Mouse (Mus musculus) neural tube, embryonic 14.5 days (tissue): ENCODE measurements at regions not wholly inside any gene's neighbourhood (a gene's known extent, or its start where the extent isn't known, plus 50 kb on each side); places are given as distances from the start of the nearest gene placed in this dataset.

ENCODE experiments used
- ATAC-seq: fragments of 200-750 bp; cut with Nextera tagmentation; 2 replicates; pipeline ENCODE4 v1.8.0; 2017; ENCODE audit warnings: low read depth, mild to moderate bottlenecking, moderate TSS enrichment, moderate library complexity
- H3K27ac ChIP-seq: fragments of 300-500 bp; sonication (generic); 2 replicates; pipeline ENCODE4 v1.5.1; 2014; ENCODE audit warnings: low read depth, mild to moderate bottlenecking, control low read depth, low read length, moderate library complexity, mixed read lengths
- H3K27me3 ChIP-seq: fragments of 300-500 bp; sonication (generic); 2 replicates; pipeline ENCODE4 v1.6.1; 2014; ENCODE audit warnings: low read length; ENCODE audit not compliant: control insufficient read depth, insufficient read depth
- H3K36me3 ChIP-seq: fragments of 300-500 bp; sonication (generic); 2 replicates; pipeline ENCODE4 v1.6.1; 2014; ENCODE audit warnings: low read length, mixed read lengths; ENCODE audit not compliant: control insufficient read depth, insufficient read depth
- H3K4me1 ChIP-seq: fragments of 300-500 bp; sonication (generic); 2 replicates; pipeline ENCODE4 v1.6.1; 2014; ENCODE audit warnings: low read length; ENCODE audit not compliant: control insufficient read depth, insufficient read depth
- H3K4me2 ChIP-seq: fragments of 300-500 bp; sonication (generic); 2 replicates; pipeline ENCODE4 v1.6.1; 2014; ENCODE audit warnings: mild to moderate bottlenecking, low read depth, low read length, control low read depth
- H3K4me3 ChIP-seq: fragments of 300-500 bp; sonication (generic); 2 replicates; pipeline ENCODE4 v1.5.1; 2014; ENCODE audit warnings: low read depth, low read length, control low read depth, mixed read lengths
- H3K9ac ChIP-seq: fragments of 300-500 bp; sonication (generic); replicated peaks from 2 replicates; pipeline ENCODE4 v1.6.1; 2014; ENCODE audit warnings: low read depth, mild to moderate bottlenecking, control low read depth, low read length, mixed read lengths
- H3K9me3 ChIP-seq: fragments of 300-500 bp; sonication (generic); 2 replicates; pipeline ENCODE4 v1.6.1; 2016; ENCODE audit warnings: low read length; ENCODE audit not compliant: control insufficient read depth
- WGBS: fragments of 180-500 bp; shearing (Covaris S2); extraction: QIAGEN DNeasy Blood & Tissue Kit; methylation state at CpG from one replicate; pipeline ENCODE4 v1.1.7; 2014; 5-methylcytosine and 5-hydroxymethylcytosine counted together

DNA sequence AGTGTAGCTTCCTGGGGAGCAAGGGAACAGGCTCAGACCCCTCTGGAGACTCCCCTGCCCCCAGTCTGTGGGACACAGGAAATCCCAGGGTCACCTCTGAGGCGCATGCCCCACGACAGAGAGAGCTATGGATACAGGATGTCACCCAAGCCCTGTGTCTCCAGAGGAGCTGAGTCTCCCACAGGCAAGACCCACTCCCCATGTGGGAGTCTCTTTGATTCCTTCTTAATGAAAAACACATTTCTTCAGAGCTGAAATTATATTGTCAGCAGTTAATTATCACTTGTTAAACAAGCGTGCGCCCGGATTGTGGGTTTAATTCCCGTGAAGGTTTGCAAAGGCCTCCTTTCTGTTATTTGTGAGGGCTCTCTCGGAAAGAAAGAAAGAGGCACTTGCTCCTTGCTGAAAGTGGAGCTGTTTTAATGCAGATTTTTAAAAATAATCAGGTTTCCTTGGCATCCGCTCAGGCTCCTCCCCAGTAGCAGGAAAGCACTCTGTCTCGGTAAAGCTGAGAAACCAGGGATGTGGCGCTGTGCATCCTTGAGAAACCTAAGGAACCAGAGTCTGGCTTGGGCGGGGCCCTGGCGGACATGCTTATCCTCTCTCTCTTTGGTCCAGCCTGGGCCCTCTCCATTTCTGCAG is 432.6 kb downstream of the Ptpru start:
- WGBS = 47% methylated on average over 12 of the region's 12 CpGs
- no peak for ATAC-seq
- Histone ChIP-seq H3K36me3 (no peaks in the 10 kb centered on the region), H3K4me1 (0 out of 2 replicates have a peak, but pooled peaks cover 4% of the 10 kb centered on the region), H3K27me3 (no peaks in the 10 kb centered on the region; the same call in 1 of the 2 replicates), H3K9ac (no peak overlapping the region), H3K4me2 (no peak overlapping the region), H3K9me3 (no peaks in the 10 kb centered on the region), H3K4me3 (no peak overlapping the region), H3K27ac (no peak overlapping the region)

DNA sequence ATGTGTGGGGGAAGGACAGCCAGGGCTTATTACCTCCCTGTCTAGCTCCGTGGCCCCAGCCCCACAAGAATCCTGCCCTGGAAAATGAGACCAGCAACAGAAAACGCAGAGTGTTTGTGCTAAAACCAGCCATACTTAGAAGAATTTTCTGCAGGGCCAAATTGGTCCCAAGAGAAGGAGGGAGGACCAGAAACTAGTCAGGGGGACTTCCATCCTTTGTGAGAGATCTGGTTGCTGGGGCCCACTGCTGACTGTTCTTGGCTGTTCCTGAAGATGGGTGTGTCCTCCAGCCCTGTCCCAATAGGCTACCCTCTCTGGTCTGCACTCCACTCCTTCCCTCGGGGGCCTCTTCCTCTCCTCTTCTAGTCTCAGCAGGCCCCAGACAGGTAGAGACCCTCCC is 430.6 kb downstream of the Ptpru start:
- Histone ChIP-seq H3K4me1 (0 out of 2 replicates have a peak, but pooled peaks cover 4% of the 10 kb centered on the region), H3K27ac (no peak overlapping the region), H3K9me3 (no peaks in the 10 kb centered on the region), H3K4me2 (no peak overlapping the region), H3K27me3 (no peaks in the 10 kb centered on the region; the same call in 1 of the 2 replicates), H3K9ac (no peak overlapping the region), H3K4me3 (no peak overlapping the region), H3K36me3 (no peaks in the 10 kb centered on the region)
- 31% methylated on average over 3 of the region's 3 CpGs for WGBS
- ATAC-seq = no peak

DNA sequence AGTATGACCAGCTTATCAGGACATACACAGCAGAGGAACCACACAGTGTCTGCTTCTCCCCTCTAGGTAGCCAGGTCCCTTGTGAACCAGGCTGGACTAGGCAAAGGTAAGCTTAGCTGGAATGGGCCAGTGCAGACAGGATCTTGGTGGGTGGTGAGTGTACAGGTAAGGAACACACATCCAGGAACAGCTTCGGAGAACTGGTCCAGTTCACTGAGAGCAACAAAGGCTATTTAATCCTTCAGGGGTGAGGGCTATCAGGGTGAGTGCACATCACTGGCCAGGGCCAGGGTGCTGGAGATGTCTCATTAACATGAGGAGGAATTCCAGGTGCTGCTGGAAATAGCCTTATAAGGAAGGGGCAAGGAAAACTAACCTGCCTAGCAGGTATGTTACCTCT is 429.4 kb downstream of the Ptpru start:
- Histone ChIP-seq H3K4me2 (no peak overlapping the region), H3K27me3 (no peaks in the 10 kb centered on the region; the same call in 1 of the 2 replicates), H3K4me3 (no peak overlapping the region), H3K9ac (no peak overlapping the region), H3K9me3 (no peaks in the 10 kb centered on the region), H3K27ac (no peak overlapping the region), H3K4me1 (0 out of 2 replicates have a peak, but pooled peaks cover 4% of the 10 kb centered on the region), H3K36me3 (no peaks in the 10 kb centered on the region)
- no peak for ATAC-seq
- 87% methylated on average over 1 of the region's 1 CpGs for WGBS

DNA sequence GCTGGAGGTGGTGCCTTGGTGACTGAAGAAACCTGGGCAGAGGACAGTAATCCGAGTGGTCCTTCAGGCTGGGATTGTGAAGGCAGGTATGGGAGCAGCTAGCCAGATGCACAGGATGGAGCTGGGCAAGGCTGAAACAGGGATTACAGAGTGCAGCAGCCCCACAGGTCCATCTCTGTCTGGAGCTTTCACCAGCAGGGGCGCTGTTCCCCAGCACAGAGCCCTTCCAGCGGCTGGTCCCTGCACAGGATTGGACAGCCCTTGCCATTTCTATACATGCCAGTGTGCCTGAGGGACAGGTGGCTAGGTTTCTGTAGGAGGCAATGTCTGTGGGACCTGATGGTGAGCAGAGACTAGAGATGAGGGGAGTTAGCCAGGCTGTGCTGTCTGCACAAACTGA is 428.3 kb downstream of the Ptpru start:
- H3K27ac ChIP-seq = no peak overlapping the region
- no peak overlapping the region for H3K4me2 ChIP-seq
- H3K9me3 ChIP-seq = no peaks in the 10 kb centered on the region
- H3K4me3 ChIP-seq = no peak overlapping the region
- WGBS = 39% methylated on average over 3 of the region's 3 CpGs
- ATAC-seq = no peak
- H3K27me3 ChIP-seq = no peaks in the 10 kb centered on the region; the same call in 1 of the 2 replicates
- no peaks in the 10 kb centered on the region for H3K36me3 ChIP-seq
- no peak overlapping the region for H3K9ac ChIP-seq
- 0 out of 2 replicates have a peak, but pooled peaks cover 4% of the 10 kb centered on the region for H3K4me1 ChIP-seq

DNA sequence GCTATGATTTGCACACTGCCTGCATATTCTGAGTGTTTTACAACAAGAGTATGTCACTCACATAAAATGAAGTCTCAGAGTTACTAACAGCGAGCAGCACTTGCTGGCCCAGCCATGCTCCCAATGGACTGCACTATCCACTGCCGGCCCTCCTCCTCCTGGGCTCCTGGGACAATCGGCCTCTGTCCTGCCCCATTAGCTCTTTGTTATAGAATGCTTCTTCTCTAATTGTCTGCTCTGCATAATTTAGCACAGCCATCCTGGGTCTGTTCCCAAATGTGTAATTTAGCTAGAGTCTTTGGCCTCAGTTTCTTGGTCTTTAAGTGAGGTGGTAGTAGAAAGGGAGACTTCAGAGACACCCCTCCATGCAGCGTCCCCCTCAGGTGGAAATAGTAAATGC is 426.2 kb downstream of the Ptpru start:
- no peak overlapping the region for H3K27ac ChIP-seq
- 21% methylated on average over 4 of the region's 4 CpGs for WGBS
- no peaks in the 10 kb centered on the region for H3K4me1 ChIP-seq
- no peak overlapping the region for H3K9ac ChIP-seq
- H3K36me3 ChIP-seq = no peaks in the 10 kb centered on the region
- H3K4me2 ChIP-seq = no peak overlapping the region
- H3K27me3 ChIP-seq = no peaks in the 10 kb centered on the region
- no peak for ATAC-seq
- no peak overlapping the region for H3K4me3 ChIP-seq
- no peaks in the 10 kb centered on the region for H3K9me3 ChIP-seq

DNA sequence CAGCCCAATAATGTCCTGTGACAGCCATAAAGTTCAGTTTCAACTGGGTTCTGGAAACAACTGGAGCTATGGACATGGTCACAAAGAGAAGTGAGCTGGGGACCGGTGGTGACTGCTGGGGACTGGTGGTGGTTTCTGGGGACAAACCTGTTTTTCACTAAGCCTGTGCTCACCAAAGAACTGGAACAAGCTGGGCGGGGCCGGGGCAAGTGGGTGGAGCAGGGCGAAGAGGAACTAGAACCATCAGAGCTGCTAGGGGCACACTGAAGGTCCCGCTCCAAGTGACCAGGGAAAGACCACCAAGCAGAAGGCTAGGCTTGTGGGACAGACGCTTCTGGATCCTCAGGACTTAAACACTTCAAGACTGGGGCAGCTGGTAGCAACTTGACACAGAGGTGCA is 424.7 kb downstream of the Ptpru start:
- Histone ChIP-seq H3K27me3 (no peaks in the 10 kb centered on the region), H3K27ac (no peak overlapping the region), H3K36me3 (no peaks in the 10 kb centered on the region), H3K9me3 (no peaks in the 10 kb centered on the region), H3K4me3 (no peak overlapping the region), H3K9ac (no peak overlapping the region), H3K4me1 (no peaks in the 10 kb centered on the region), H3K4me2 (no peak overlapping the region)
- WGBS = 86% methylated on average over 6 of the region's 6 CpGs
- ATAC-seq = no peak

DNA sequence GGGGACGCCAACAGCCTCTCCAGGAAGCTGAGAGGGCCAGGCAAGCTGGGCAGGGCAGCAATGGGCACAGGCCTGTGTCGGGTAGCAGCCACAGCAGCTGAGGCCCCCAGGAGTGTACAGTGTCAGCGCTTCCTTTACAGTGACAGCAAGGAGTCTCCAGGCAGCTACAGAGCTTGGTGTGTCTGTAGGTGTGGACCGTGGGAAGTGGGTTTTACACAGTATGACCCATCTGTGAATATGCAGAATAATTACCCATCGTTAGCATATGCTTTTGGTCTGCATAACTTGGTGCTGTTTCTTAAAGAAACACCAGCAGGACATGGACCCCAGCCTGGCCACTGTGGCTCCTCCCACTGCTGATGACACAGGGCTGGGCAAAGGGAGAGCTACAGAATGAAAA is 422.6 kb downstream of the Ptpru start:
- ATAC-seq = no peak
- Histone ChIP-seq H3K4me2 (no peak overlapping the region), H3K36me3 (no peaks in the 10 kb centered on the region), H3K9ac (no peak overlapping the region), H3K27me3 (no peaks in the 10 kb centered on the region), H3K9me3 (no peaks in the 10 kb centered on the region), H3K4me1 (no peaks in the 10 kb centered on the region), H3K27ac (no peak overlapping the region), H3K4me3 (no peak overlapping the region)
- WGBS = 79% methylated on average over 5 of the region's 5 CpGs

DNA sequence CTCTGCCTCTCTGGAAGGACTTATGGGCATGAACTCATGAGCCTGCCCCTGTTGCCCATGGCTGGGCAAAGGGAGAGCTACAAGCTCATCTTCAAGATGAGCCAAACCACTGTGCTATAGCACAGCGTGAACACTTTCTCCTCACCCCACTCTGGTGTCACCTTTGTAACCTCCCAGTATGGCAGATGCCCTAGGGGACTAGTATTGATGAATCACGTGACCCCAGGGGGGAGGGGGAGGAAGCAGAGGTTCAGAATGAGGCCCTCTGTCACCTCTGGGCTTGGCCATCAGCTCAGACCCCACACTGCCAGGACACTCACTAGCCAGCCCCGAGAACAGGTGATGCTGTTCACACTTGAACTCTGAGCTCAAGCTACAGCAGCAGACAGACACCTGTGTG is 421.9 kb downstream of the Ptpru start:
- Histone ChIP-seq H3K9me3 (no peaks in the 10 kb centered on the region), H3K27ac (peak overlapping the region; percentile 10; the same call in 1 of the 2 replicates), H3K4me2 (no peak overlapping the region), H3K4me1 (no peaks in the 10 kb centered on the region), H3K36me3 (no peaks in the 10 kb centered on the region), H3K27me3 (no peaks in the 10 kb centered on the region), H3K9ac (no peak overlapping the region), H3K4me3 (no peak overlapping the region)
- 58% methylated on average over 2 of the region's 3 CpGs for WGBS
- no peak for ATAC-seq

DNA sequence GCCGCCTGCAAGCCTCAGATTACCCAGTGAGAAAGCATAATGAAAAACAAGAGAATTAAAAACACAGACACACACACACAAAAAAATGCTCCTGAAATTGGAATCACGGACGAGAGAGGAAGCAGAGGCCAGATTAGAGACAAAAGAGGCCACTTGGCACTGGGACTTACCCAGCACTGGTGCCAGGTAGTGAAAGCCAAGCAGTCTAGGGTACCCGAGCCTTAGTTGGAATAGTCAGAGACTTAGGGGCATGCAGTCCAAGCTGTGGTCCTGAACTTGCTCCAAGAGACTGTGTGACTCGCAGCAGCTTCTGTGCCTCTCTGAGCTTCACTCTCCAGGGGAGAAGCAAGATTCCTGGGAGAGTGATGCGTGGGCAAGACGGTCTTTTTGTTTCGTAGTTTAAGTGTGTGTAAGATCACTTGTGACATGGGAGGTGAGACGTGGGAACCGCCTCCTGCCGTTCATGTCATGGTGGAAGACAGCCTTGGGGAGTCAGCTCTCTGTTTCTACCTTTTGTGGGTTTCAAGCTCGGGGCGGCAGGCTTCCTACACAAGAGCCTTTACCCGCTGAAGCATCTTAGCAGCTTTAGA is 420.8 kb downstream of the Ptpru start:
- 77% methylated on average over 14 of the region's 14 CpGs for WGBS
- no peak overlapping the region for H3K4me3 ChIP-seq
- no peaks in the 10 kb centered on the region for H3K4me1 ChIP-seq
- no peak overlapping the region for H3K9ac ChIP-seq
- H3K27me3 ChIP-seq = no peaks in the 10 kb centered on the region
- no peaks in the 10 kb centered on the region for H3K36me3 ChIP-seq
- ATAC-seq = no peak
- no peak overlapping the region for H3K27ac ChIP-seq
- no peaks in the 10 kb centered on the region for H3K9me3 ChIP-seq
- H3K4me2 ChIP-seq = no peak overlapping the region
